In the genomic region with DNA sequence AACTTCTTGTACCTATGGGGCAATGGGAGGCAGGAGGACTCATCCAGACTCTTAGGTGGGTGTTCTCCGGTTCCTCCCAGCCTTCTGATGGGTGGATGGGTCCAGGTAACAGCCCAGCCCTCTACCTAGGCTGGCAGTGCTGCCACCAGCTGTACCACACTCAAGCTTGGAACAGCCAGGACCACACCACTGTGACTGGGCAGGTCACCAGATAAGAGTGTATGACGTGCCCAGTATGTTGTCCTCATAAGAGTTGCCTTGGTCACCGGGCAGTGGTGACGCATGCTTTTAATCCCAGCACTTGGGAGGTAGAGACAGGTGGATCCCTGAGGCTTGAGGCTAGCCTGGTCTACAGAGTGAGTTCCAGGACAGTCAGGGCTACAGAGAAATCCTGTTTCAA, we compare ENCODE assay signal across 24 mouse cellular contexts. TPM values are rescaled to one million over a fixed set of nuclear protein-coding genes. Genes with fewer than 3 reads are reported as not detected.
DNase-seq lines count a peak whose midpoint lies in the region; ATAC-seq and TF ChIP-seq lines count a peak whose summit lies in the region.
"Had no signal": no experiment of that assay in that cellular context is flagged by ENCODE, and none has a peak within 500 bp of the region (broad histone marks: within the 10 kb centered on the region; RNA-seq: fewer than 3 reads in every experiment).

No protein-coding gene starts in this region.

- H3K36me3 ChIP-seq in liver, embryonic 11.5 days (ENCODE audit: control insufficient read depth, insufficient read depth, low read length) = no peaks in the 10 kb centered on the region
- no peaks in the 10 kb centered on the region for H3K36me3 ChIP-seq in stomach, postnatal 0 days (ENCODE audit: control insufficient read depth, insufficient read depth, low read length)
- H3K36me3 ChIP-seq: embryonic facial prominence, embryonic 13.5 days; embryonic facial prominence, embryonic 15.5 days; forebrain, embryonic 10.5 days had no signal

- no peak for ATAC-seq in liver, embryonic 11.5 days (replicated peaks; ENCODE audit: low FRiP score)
- peak; percentile 84 for ATAC-seq in stomach, postnatal 0 days (ENCODE audit: low FRiP score, low TSS enrichment)
- ATAC-seq: forebrain, embryonic 13.5 days; forebrain, embryonic 16.5 days had no signal

- no peak overlapping the region for H3K4me3 ChIP-seq in liver, embryonic 11.5 days (ENCODE audit: low read depth, low read length)
- no peak overlapping the region for H3K4me3 ChIP-seq in stomach, postnatal 0 days (ENCODE audit: low read depth, low read length)
- H3K4me3 ChIP-seq: embryonic facial prominence, embryonic 13.5 days; embryonic facial prominence, embryonic 15.5 days; erythroblast, embryonic 14.5 days; forebrain, embryonic 10.5 days; forebrain, embryonic 13.5 days had no signal

- TF ChIP-seq CTCF in stomach, postnatal 0 days (IDR thresholded peaks at IDR 0.05; ENCODE audit: low read depth) = no peak

- no peak overlapping the region for H3K4me2 ChIP-seq in liver, embryonic 11.5 days
- H3K4me2 ChIP-seq in stomach, postnatal 0 days (replicated peaks; ENCODE audit: low read depth) = no peak overlapping the region
- H3K4me2 ChIP-seq: embryonic facial prominence, embryonic 13.5 days; embryonic facial prominence, embryonic 15.5 days; forebrain, embryonic 13.5 days had no signal

- no peaks in the 10 kb centered on the region for H3K9me3 ChIP-seq in liver, embryonic 11.5 days (ENCODE audit: control insufficient read depth, low read length)
- no peaks in the 10 kb centered on the region for H3K9me3 ChIP-seq in stomach, postnatal 0 days (ENCODE audit: control insufficient read depth, low read length)
- H3K9me3 ChIP-seq: embryonic facial prominence, embryonic 13.5 days; embryonic facial prominence, embryonic 15.5 days; forebrain, embryonic 13.5 days had no signal

- peaks cover under 1% of the 10 kb centered on the region; the same call in 1 of the 2 replicates for H3K4me1 ChIP-seq in liver, embryonic 11.5 days (replicated peaks; ENCODE audit: control insufficient read depth, insufficient read depth, low read length)
- no peaks in the 10 kb centered on the region for H3K4me1 ChIP-seq in stomach, postnatal 0 days (replicated peaks; ENCODE audit: control insufficient read depth, insufficient read depth)
- H3K4me1 ChIP-seq: embryonic facial prominence, embryonic 15.5 days; forebrain, embryonic 10.5 days; forebrain, embryonic 13.5 days had no signal

- TF ChIP-seq EP300 in stomach, postnatal 0 days (optimal IDR thresholded peaks at IDR 0.05) = no peak

- DNase-seq in gastrocnemius, postnatal 14 days = peak; percentile 2
- DNase-seq in gastrocnemius, postnatal 25 days = no peak
- DNase-seq in liver = peak; percentile 1
- DNase-seq in liver, embryonic 11.5 days (ENCODE audit: low spot score) = no peak
- peak; percentile 46 for DNase-seq in stomach, postnatal 0 days (ENCODE audit: low spot score)
- DNase-seq in spleen, adult 12 weeks (ENCODE audit: low spot score) = no peak
- DNase-seq: adrenal gland, adult 2 months; adrenal gland, postnatal 10 days; adrenal gland, postnatal 25 days; cerebellum, adult 11 months; cerebellum, adult 18-20 months; cerebellum, adult 8-10 months; cerebellum, adult 9-11 months; cerebellum, postnatal 14 days; cerebellum, postnatal 36 days; embryo, embryonic 11 days had no signal

- WGBS in liver, embryonic 11.5 days = 82% methylated on average over 4 of the region's 4 CpGs
- WGBS in stomach, postnatal 0 days = 86% methylated on average over 4 of the region's 4 CpGs

- H3K9ac ChIP-seq in liver, embryonic 11.5 days (ENCODE audit: low read depth, low read length) = no peak overlapping the region
- H3K9ac ChIP-seq in stomach, postnatal 0 days (ENCODE audit: low read length) = no peak overlapping the region
- H3K9ac ChIP-seq: embryonic facial prominence, embryonic 13.5 days; embryonic facial prominence, embryonic 15.5 days; forebrain, embryonic 13.5 days had no signal

- no peak overlapping the region for H3K27ac ChIP-seq in liver, embryonic 11.5 days (ENCODE audit: low read depth, low read length)
- H3K27ac ChIP-seq in stomach, postnatal 0 days (replicated peaks) = no peak overlapping the region
- H3K27ac ChIP-seq: embryonic facial prominence, embryonic 13.5 days; embryonic facial prominence, embryonic 15.5 days; forebrain, embryonic 10.5 days; forebrain, embryonic 13.5 days had no signal

- intact Hi-C loops in gastrocnemius, postnatal 14 days (cut with DNase I; ENCODE audit: low total_unique reads) = no loop called here

- peaks cover 23% of the 10 kb centered on the region for H3K27me3 ChIP-seq in liver, embryonic 11.5 days (replicated peaks; ENCODE audit: control insufficient read depth, insufficient read depth, low read length)
- H3K27me3 ChIP-seq in stomach, postnatal 0 days (ENCODE audit: control insufficient read depth, insufficient read depth, low read length) = no peaks in the 10 kb centered on the region

RNA-seq across cellular contexts. Expression of a gene that starts 6.1 kb away (rescaled TPM):
- total RNA-seq in gastrocnemius, postnatal 14 days (2021) = 1 to 10 TPM; 1.3 to 1.4 TPM
- total RNA-seq in gastrocnemius, postnatal 25 days (2021) = under 1 TPM; 0.74 to 0.83 TPM
- 2.3 and 2.5 TPM in 2 replicates for polyA plus RNA-seq in liver, embryonic 11.5 days (2014; fragmentation: Nextera tagmentation; extraction: Ambion mirVana)
- polyA plus RNA-seq in stomach, postnatal 0 days (2015; fragmentation: Nextera tagmentation; extraction: Ambion mirVana) = 6.6 and 9.2 TPM in 2 replicates
- total RNA-seq: common myeloid progenitor, adult 5-6 weeks; MEL had no signal

RNA-seq across cellular contexts. Expression of a gene that starts 19.4 kb away (rescaled TPM):
- total RNA-seq in gastrocnemius, postnatal 14 days (2021) = under 1 TPM; 0.21 to 0.38 TPM
- total RNA-seq in gastrocnemius, postnatal 25 days (2021) = under 1 TPM in 1 of 2 experiments, not detected in 1; 0.27 TPM
- 4.5 and 4.6 TPM in 2 replicates for polyA plus RNA-seq in liver, embryonic 11.5 days (2014; fragmentation: Nextera tagmentation; extraction: Ambion mirVana)
- polyA plus RNA-seq in stomach, postnatal 0 days (2015; fragmentation: Nextera tagmentation; extraction: Ambion mirVana) = 1.8 and 2.3 TPM in 2 replicates
- polyA plus RNA-seq: erythroblast, embryonic 14.5 days had no signal

Comparison
In these comparisons a context has a peak if more than half of its experiments do, and no peak if none do; other contexts are left out.
1. DNase-seq: peak in gastrocnemius, postnatal 14 days (single experiment), liver (single experiment) and stomach, postnatal 0 days (single experiment); none in gastrocnemius, postnatal 25 days (single experiment), liver, embryonic 11.5 days (single experiment) and spleen, adult 12 weeks (single experiment).